Mouse (Mus musculus) midbrain, postnatal 0 days (tissue): ENCODE measurements around the gene Mcrip1. TPM values are rescaled to one million over a fixed set of nuclear protein-coding genes. Genes with fewer than 3 reads are reported as not detected.
"Not testable (repeated sequence)": the region's sequence is repeated elsewhere in the genome, so short reads cannot be mapped to it uniquely, and the experiment has no call there.

Source experiments
- ATAC-seq: fragments of 200-750 bp; cut with Nextera tagmentation; 2 replicates; pipeline ENCODE4 v1.8.0; 2017; ENCODE audit warnings: moderate number of reproducible peaks, mild to moderate bottlenecking, moderate TSS enrichment, moderate library complexity; ENCODE audit not compliant: low FRiP score
- DNase-seq: peaks from one replicate; pipeline ENCODE4 v3.0.0-alpha.2; 2015; ENCODE audit warnings: low spot score
- H3K27ac ChIP-seq: fragments of 300-500 bp; sonication (generic); 2 replicates; pipeline ENCODE4 v1.5.1; 2014; ENCODE audit warnings: low read depth, mild to moderate bottlenecking, low read length, mixed read lengths
- H3K27me3 ChIP-seq: fragments of 300-500 bp; sonication (generic); 2 replicates; pipeline ENCODE4 v1.6.1; 2014; ENCODE audit warnings: low read length, control low read depth, mixed read lengths; ENCODE audit not compliant: insufficient read depth
- H3K36me3 ChIP-seq: fragments of 300-500 bp; sonication (generic); 2 replicates; pipeline ENCODE4 v1.6.1; 2014; ENCODE audit warnings: low read length, control low read depth, mixed read lengths; ENCODE audit not compliant: insufficient read depth
- H3K4me1 ChIP-seq: fragments of 300-500 bp; sonication (generic); 2 replicates; pipeline ENCODE4 v1.6.1; 2014; ENCODE audit warnings: mild to moderate bottlenecking, control low read depth, antibody characterized with exemption, low read length, mixed read lengths; ENCODE audit not compliant: insufficient read depth
- H3K4me2 ChIP-seq: fragments of 300-500 bp; sonication (generic); 2 replicates; pipeline ENCODE4 v1.6.1; 2014; ENCODE audit warnings: low read depth, mild to moderate bottlenecking, low read length, mixed read lengths; ENCODE audit not compliant: poor library complexity, severe bottlenecking
- H3K4me3 ChIP-seq: fragments of 300-500 bp; sonication (generic); 2 replicates; pipeline ENCODE4 v1.5.1; 2014; ENCODE audit warnings: low read depth, mild to moderate bottlenecking, low read length, moderate library complexity
- H3K9ac ChIP-seq: fragments of 300-500 bp; sonication (generic); replicated peaks from 2 replicates; pipeline ENCODE4 v1.6.1; 2014; ENCODE audit warnings: mild to moderate bottlenecking, low read length, moderate library complexity, mixed read lengths; ENCODE audit not compliant: poor library complexity, severe bottlenecking
- H3K9me3 ChIP-seq: fragments of 300-500 bp; sonication (generic); 2 replicates; pipeline ENCODE4 v1.6.1; 2016; ENCODE audit warnings: low read length, control low read depth
- CTCF ChIP-seq: IDR thresholded peaks from 2 replicates; pipeline ENCODE4 v1.5.1; 2016; ENCODE audit warnings: antibody characterized with exemption, mild to moderate bottlenecking
- WGBS: fragments of 180-500 bp; shearing (Covaris S2); extraction: QIAGEN DNeasy Blood & Tissue Kit; methylation state at CpG from one replicate; pipeline ENCODE4 v1.1.7; 2014; 5-methylcytosine and 5-hydroxymethylcytosine counted together
- polyA plus RNA-seq: library from polyadenylated mRNA; unstranded; fragments of >200 nt; fragmentation: Nextera tagmentation; extraction: Ambion mirVana; gene quantifications from 2 replicates; pipeline ENCODE4 v1.2.1, GENCODE M21; 2015
- total RNA-seq: library from RNA; depleted of rRNA; stranded (reverse); fragments of >200 nt; gene quantifications from 2 replicates; pipeline ENCODE4 v1.2.3, GENCODE M21; 2014

The Mcrip1 gene
- total and polyA plus RNA-seq, 2 experiments from 2014 or later = 138 to 243 TPM

GRCm38 (mm10) chr11:120571754-120572416 lies 22.4 kb upstream of the Mcrip1 start:
- peak overlapping the region; percentile 62 for H3K4me2 ChIP-seq
- peak overlapping the region; percentile 77; the same call in 1 of the 2 replicates for H3K27ac ChIP-seq
- no peaks in the 10 kb centered on the region for H3K27me3 ChIP-seq
- H3K4me3 ChIP-seq = peak overlapping the region; percentile 96
- WGBS = 13% methylated on average over 11 of the region's 11 CpGs
- H3K9me3 ChIP-seq = no peaks in the 10 kb centered on the region
- peaks cover 6% of the 10 kb centered on the region for H3K4me1 ChIP-seq
- TF ChIP-seq CTCF = no peak
- no peak for ATAC-seq
- H3K36me3 ChIP-seq = peaks cover 28% of the 10 kb centered on the region
- H3K9ac ChIP-seq = peak overlapping the region; percentile 86
- no peak for DNase-seq

- Histone ChIP-seq H3K9ac (no peak overlapping the region), H3K4me3 (peak overlapping the region; percentile 96; the same call in 1 of the 2 replicates), H3K9me3 (no peaks in the 10 kb centered on the region), H3K36me3 (peaks cover 32% of the 10 kb centered on the region), H3K27me3 (no peaks in the 10 kb centered on the region), H3K4me2 (0 out of 2 replicates have a peak overlapping the region, but pooled peaks have one; percentile 62), H3K4me1 (peaks cover 6% of the 10 kb centered on the region), H3K27ac (no peak overlapping the region)
- ATAC-seq = no peak
- 84% methylated on average over 3 of the region's 3 CpGs for WGBS
- TF ChIP-seq CTCF = no peak
- no peak for DNase-seq
Observed at GRCm38 (mm10) chr11:120571122-120571521, 21.6 kb upstream of the Mcrip1 start.

- no peak for TF ChIP-seq CTCF
- Histone ChIP-seq H3K4me1 (peaks cover 6% of the 10 kb centered on the region), H3K36me3 (peaks cover 56% of the 10 kb centered on the region), H3K9me3 (no peaks in the 10 kb centered on the region), H3K27me3 (no peaks in the 10 kb centered on the region), H3K27ac (no peak overlapping the region), H3K4me2 (no peak overlapping the region), H3K4me3 (no peak overlapping the region), H3K9ac (no peak overlapping the region)
- ATAC-seq = no peak
- no peak for DNase-seq
- 94% methylated on average over 6 of the region's 6 CpGs for WGBS
Observed at GRCm38 (mm10) chr11:120568324-120568723, 18.8 kb upstream of the Mcrip1 start.

- WGBS = 86% methylated on average over 9 of the region's 9 CpGs
- no peak for ATAC-seq
- H3K27ac ChIP-seq = no peak overlapping the region
Observed at GRCm38 (mm10) chr11:120565114-120565513, 15.6 kb upstream of the Mcrip1 start.

GRCm38 (mm10) chr11:120562949-120563348 lies 13.4 kb upstream of the Mcrip1 start:
- 96% methylated on average over 13 of the region's 13 CpGs for WGBS

More at GRCm38 (mm10) chr11:120565114-120565513, 15.6 kb upstream of the Mcrip1 start:
- Histone ChIP-seq H3K4me2 (no peak overlapping the region), H3K36me3 (peaks cover 79% of the 10 kb centered on the region), H3K27me3 (no peaks in the 10 kb centered on the region), H3K4me1 (no peaks in the 10 kb centered on the region), H3K9ac (no peak overlapping the region), H3K9me3 (no peaks in the 10 kb centered on the region), H3K4me3 (no peak overlapping the region)
- TF ChIP-seq CTCF = no peak
- no peak for DNase-seq

GRCm38 (mm10) chr11:120560952-120561728 lies 11.6 kb upstream of the Mcrip1 start:
- no peak for TF ChIP-seq CTCF
- H3K36me3 ChIP-seq = peaks cover 65% of the 10 kb centered on the region
- no peak for DNase-seq

More at GRCm38 (mm10) chr11:120562949-120563348, 13.4 kb upstream of the Mcrip1 start:
- no peak overlapping the region for H3K9ac ChIP-seq
- H3K4me2 ChIP-seq = no peak overlapping the region
- DNase-seq (no peak), ATAC-seq (no peak)
- no peaks in the 10 kb centered on the region for H3K9me3 ChIP-seq
- H3K4me1 ChIP-seq = no peaks in the 10 kb centered on the region
- no peak overlapping the region for H3K4me3 ChIP-seq
- H3K27me3 ChIP-seq = no peaks in the 10 kb centered on the region
- no peak overlapping the region for H3K27ac ChIP-seq
- peaks cover 81% of the 10 kb centered on the region for H3K36me3 ChIP-seq
- TF ChIP-seq CTCF = no peak

GRCm38 (mm10) chr11:120558843-120559242 lies 9.3 kb upstream of the Mcrip1 start:
- H3K36me3 ChIP-seq = peaks cover 46% of the 10 kb centered on the region
- H3K27me3 ChIP-seq, H3K27ac ChIP-seq, H3K4me3 ChIP-seq, H3K9ac ChIP-seq, DNase-seq, ATAC-seq, H3K9me3 ChIP-seq, H3K4me2 ChIP-seq, H3K4me1 ChIP-seq: not testable (repeated sequence)
- WGBS = 95% methylated on average over 6 of the region's 6 CpGs

More at GRCm38 (mm10) chr11:120560952-120561728, 11.6 kb upstream of the Mcrip1 start:
- Histone ChIP-seq H3K27ac (no peak overlapping the region), H3K27me3 (no peaks in the 10 kb centered on the region), H3K4me1 (no peaks in the 10 kb centered on the region), H3K4me3 (no peak overlapping the region), H3K9ac (no peak overlapping the region), H3K9me3 (no peaks in the 10 kb centered on the region), H3K4me2 (no peak overlapping the region)
- no peak for ATAC-seq
- 95% methylated on average over 13 of the region's 13 CpGs for WGBS
